Mouse (Mus musculus) cerebellum, adult 2 months (tissue): Measurements from ENCODE around the gene Npas1. TPM values are rescaled to one million over a fixed set of nuclear protein-coding genes. Genes with fewer than 3 reads are reported as not detected.

Experiments
- DNase-seq, 2 experiments: peaks; one replicate each; pipeline ENCODE4 v3.0.0; 2021
- H3K27ac ChIP-seq: fragments of 200-500 bp; 2 replicates; pipeline ENCODE4 v1.5.1; 2012; ENCODE audit warnings: low read length, control low read depth, inconsistent platforms; ENCODE audit not compliant: insufficient read depth
- H3K27me3 ChIP-seq: fragments of 200-500 bp; 2 replicates; pipeline ENCODE4 v1.6.1; 2012; ENCODE audit warnings: inconsistent platforms, mild to moderate bottlenecking, low read length, moderate library complexity; ENCODE audit not compliant: control insufficient read depth, insufficient read depth
- H3K4me1 ChIP-seq: fragments of 200-500 bp; 2 replicates; pipeline ENCODE4 v1.6.1; 2011; ENCODE audit warnings: low read length; ENCODE audit not compliant: control insufficient read depth, insufficient read depth
- H3K4me3 ChIP-seq: fragments of 200-500 bp; replicated peaks from 2 replicates; pipeline ENCODE3; 2011; ENCODE audit warnings: mild to moderate bottlenecking, low read depth, low read length, control low read depth; ENCODE audit not compliant: insufficient read depth
- CTCF ChIP-seq: fragments of 200-500 bp; IDR thresholded peaks from 2 replicates; pipeline ENCODE4 v1.5.1; 2011; ENCODE audit warnings: low read depth, mild to moderate bottlenecking, control low read depth, low read length, moderate library complexity, borderline replicate concordance; ENCODE audit not compliant: insufficient read depth
- POLR2A ChIP-seq: fragments of 200-500 bp; IDR thresholded peaks from 2 replicates; pipeline ENCODE4 v1.6.1; 2011; ENCODE audit warnings: low read length, control low read depth, borderline replicate concordance; ENCODE audit not compliant: insufficient read depth
- WGBS: fragments of 180-500 bp; shearing (Covaris S2); methylation state at CpG from one replicate; pipeline ENCODE4 v1.1.7; 2018; 5-methylcytosine and 5-hydroxymethylcytosine counted together
- polyA plus RNA-seq: library from polyadenylated mRNA; depleted of rRNA; stranded (reverse); fragments of >200 nt; gene quantifications from 2 replicates; pipeline ENCODE4 v1.2.3, GENCODE M21; 2012

The Npas1 gene
- polyA plus RNA-seq, 1 experiment, result 6.0 TPM

DNA sequence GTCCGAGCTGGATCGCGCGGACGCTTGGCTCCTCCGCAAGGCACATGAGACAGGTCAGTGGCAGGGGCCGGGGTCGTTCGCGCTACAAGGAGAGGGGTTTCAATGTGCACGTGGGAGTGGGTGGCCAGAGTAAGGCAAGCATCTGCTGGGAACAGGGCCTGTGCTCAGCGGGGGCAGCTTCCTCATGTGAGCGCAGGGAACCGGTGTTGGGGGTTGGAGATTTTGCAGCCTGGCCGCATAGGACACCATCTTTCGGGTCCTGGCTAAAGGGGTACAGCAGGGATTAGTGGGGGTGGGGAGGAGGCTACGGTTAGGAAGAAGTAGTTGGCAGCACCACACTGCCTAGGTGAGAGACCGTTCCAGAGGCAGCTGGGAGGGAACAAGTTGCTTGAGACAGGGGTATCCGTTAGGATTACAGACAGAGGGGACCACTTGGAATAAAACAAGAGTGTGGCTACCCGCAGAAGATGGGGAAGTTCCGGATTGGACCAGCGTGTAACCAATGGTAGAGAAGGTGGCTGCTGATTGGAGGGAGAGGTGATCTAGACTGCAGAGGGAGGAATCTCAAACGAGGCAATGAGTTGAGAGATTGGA is 24.3 kb downstream of the Npas1 start:
- H3K4me1 ChIP-seq, result peaks cover 3% of the 10 kb centered on the region; the same call in 1 of the 2 replicates
- peak overlapping the region; percentile 56 for H3K27ac ChIP-seq
- H3K4me3 ChIP-seq, result peak overlapping the region; percentile 89
- H3K27me3 ChIP-seq, result no peaks in the 10 kb centered on the region
- under 1% methylated on average over 23 of the region's 23 CpGs for WGBS
- DNase-seq, result peak; percentile 65 to 73
- TF ChIP-seq POLR2A (no peak), CTCF (no peak)

DNA sequence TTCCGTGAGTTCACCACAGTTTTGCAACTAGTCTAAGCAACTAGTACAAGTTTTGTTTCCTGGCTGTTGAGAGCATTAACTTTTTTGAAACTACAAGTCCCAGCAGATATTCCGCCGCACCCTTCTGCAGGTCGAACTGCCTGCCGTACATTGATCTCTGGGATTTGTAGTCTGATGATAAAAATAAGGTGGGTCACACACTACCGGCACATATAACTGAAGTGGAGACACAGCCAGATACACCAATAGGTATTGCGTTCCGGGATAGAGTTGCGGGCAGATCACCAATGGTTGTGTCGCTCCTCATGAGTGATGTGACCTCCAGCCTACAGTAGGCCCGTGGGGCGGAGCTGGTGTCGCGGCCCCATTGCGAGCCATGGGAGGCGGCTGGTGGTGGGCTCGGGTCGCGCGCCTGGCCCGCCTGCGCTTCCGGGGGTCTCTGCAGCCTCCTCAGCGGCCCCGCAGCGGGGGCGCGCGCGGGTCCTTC is 24.9 kb downstream of the Npas1 start, which contains the start of gene Tmem160:
TSS of gene Tmem160 (plus strand) at position 193 of the 487 bp plus-strand sequence.
- Histone ChIP-seq H3K27ac (peak within 1 kb of the TSS; percentile 56), H3K4me1 (peaks cover 3% of the 10 kb centered on the region; the same call in 1 of the 2 replicates), H3K4me3 (peak within 1 kb of the TSS; percentile 89), H3K27me3 (no peaks in the 10 kb centered on the region)
- 1% methylated on average over 30 of the region's 30 CpGs for WGBS
- TF ChIP-seq POLR2A, result 0 out of 2 replicates have a peak, but pooled peaks have one; percentile 35
- no peak for TF ChIP-seq CTCF
- DNase-seq, result peak; percentile 87 to 95

- H3K4me1 ChIP-seq, result peaks cover 3% of the 10 kb centered on the region; the same call in 1 of the 2 replicates
- no peak overlapping the region for H3K27ac ChIP-seq
- 84% methylated on average over 6 of the region's 6 CpGs for WGBS
- no peaks in the 10 kb centered on the region for H3K27me3 ChIP-seq
- TF ChIP-seq CTCF (no peak), POLR2A (no peak)
- H3K4me3 ChIP-seq, result no peak overlapping the region
- no peak for DNase-seq
These were observed 25.9 kb downstream of the Npas1 start for GRCm38 (mm10) chr7:16451656-16452055.

DNA sequence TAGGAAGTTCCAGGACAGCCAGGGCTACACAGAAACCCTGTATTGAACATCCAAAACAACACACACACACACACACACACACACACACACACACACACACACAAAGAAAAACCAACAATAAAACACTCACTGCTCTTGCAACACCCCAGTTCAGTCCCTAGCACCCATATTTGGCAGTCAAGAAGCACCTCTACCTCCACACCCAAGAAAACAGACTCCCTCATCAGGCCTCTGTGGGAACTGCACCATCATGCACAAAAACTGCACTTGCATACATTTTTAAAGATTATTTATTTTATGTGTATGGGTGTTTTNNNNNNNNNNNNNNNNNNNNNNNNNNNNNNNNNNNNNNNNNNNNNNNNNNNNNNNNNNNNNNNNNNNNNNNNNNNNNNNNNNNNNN is 36.3 kb downstream of the Npas1 start:
- TF ChIP-seq CTCF, result no peak
- H3K4me1 ChIP-seq, result no peaks in the 10 kb centered on the region
- no peaks in the 10 kb centered on the region for H3K27me3 ChIP-seq
- no peak overlapping the region for H3K4me3 ChIP-seq
- no peak overlapping the region for H3K27ac ChIP-seq
- no peak for DNase-seq

GRCm38 (mm10) chr7:16435088-16435487 is 42.4 kb downstream of the Npas1 start:
- DNase-seq, result no peak
- TF ChIP-seq POLR2A, result no peak
- TF ChIP-seq CTCF, result no peak
- Histone ChIP-seq H3K4me1 (no peaks in the 10 kb centered on the region), H3K4me3 (no peak overlapping the region), H3K27ac (no peak overlapping the region), H3K27me3 (no peaks in the 10 kb centered on the region)
- WGBS, result 84% methylated on average over 9 of the region's 9 CpGs

DNA sequence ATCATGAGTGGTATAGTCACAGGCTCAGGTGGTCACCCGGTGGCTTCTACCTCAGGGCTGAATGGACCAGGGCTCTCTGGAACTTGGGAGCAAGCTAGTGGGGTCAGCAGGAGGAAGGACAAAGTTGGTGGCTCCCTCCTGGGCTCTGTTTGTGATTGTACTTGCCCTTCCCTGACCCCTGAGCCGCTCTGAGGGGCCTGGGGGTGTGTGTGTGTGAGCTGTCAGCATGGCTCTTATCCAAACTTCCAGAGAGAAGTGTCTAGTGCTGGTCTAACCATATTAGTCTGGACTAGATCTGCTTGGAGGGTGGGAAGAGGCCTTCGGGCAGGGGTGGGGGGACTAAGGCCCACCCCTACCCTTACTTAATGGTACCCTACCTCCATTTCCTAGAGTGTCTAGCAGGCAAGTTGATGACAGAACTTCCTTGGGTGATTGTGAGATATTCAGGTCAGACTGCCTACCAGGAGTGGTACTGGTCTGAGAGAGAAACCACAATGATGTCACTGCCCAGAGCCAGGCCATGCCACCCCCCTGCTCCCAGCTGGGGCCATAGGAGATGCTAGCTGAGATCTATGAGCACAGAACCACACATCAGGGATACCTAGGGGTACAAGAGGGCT is 44.1 kb downstream of the Npas1 start:
- Histone ChIP-seq H3K4me1 (no peaks in the 10 kb centered on the region), H3K4me3 (no peak overlapping the region), H3K27me3 (no peaks in the 10 kb centered on the region), H3K27ac (no peak overlapping the region)
- no peak for TF ChIP-seq POLR2A
- no peak for TF ChIP-seq CTCF
- WGBS, result 81% methylated on average over 3 of the region's 3 CpGs
- no peak for DNase-seq

- no peak overlapping the region for H3K4me3 ChIP-seq
- TF ChIP-seq CTCF (peak; percentile 84), POLR2A (no peak)
- WGBS, result 48% methylated on average over 4 of the region's 4 CpGs
- H3K4me1 ChIP-seq, result no peaks in the 10 kb centered on the region
- no peaks in the 10 kb centered on the region for H3K27me3 ChIP-seq
- DNase-seq, result peak; percentile 76 to 79
- H3K27ac ChIP-seq, result no peak overlapping the region
These were observed 51.3 kb downstream of the Npas1 start for GRCm38 (mm10) chr7:16426129-16426729.

- H3K27ac ChIP-seq, result no peak overlapping the region
These were observed 51.8 kb downstream of the Npas1 start for GRCm38 (mm10) chr7:16425721-16426120.

More at GRCm38 (mm10) chr7:16425721-16426120, 51.8 kb downstream of the Npas1 start:
- no peak for DNase-seq
- no peaks in the 10 kb centered on the region for H3K4me1 ChIP-seq
- TF ChIP-seq CTCF (no peak), POLR2A (no peak)
- 87% methylated on average over 10 of the region's 10 CpGs for WGBS
- H3K4me3 ChIP-seq, result no peak overlapping the region
- no peaks in the 10 kb centered on the region for H3K27me3 ChIP-seq
